Mouse (Mus musculus): ENCODE measurements around the gene B230118H07Rik.

DNA sequence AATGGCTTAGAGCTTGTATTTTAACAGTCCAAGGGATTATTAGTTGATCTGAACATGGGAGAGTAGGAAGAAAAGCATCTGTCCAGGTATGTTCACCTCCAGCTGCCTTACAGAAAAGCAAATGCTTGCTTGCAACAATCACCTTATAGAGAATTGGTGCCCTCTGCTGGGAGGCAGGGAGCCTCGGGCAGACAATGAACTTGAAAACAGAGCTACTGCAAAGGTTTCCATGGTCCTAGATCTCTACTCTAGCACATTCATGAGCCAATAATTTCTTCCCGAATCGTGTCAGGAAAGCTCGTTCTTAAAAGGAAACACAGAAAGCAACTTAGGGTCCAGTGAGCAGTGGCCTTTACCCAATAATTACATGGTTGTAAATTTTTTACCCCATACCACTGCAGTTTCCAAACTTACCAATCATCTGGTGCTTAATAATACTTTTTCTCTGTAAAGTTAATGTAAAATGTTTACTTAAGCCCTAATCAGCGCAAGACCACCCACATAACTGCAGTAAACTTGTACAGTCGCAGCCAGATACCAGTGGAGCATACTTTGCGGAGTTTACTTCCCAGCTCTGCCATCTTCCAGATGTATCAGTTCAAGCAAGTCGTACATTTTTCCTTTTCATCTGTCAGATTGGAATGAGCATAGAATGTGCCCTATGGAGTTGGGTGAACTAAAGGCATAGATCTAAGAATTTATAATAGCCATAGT, 105.5 kb downstream of the B230118H07Rik start:
- peak; percentile 27 for TF ChIP-seq CTCF (IDR thresholded peaks at IDR 0.05; ENCODE audit: extremely low read depth, insufficient read depth, low read length)
- no peak for TF ChIP-seq POLR2A (IDR thresholded peaks at IDR 0.05; ENCODE audit: extremely low read depth, insufficient read depth, low read length)
